Mouse (Mus musculus): ENCODE measurements around the gene Zfp36l2. TPM values are rescaled to one million over a fixed set of nuclear protein-coding genes. Genes with fewer than 3 reads are reported as not detected.
A peak's percentile ranks its signal among the peaks of the same experiment; 100 is the strongest.

The Zfp36l2 gene
- total and polyA plus RNA-seq, 2 experiments from 2014 or later, result 5.1 to 9.6 TPM

DNA sequence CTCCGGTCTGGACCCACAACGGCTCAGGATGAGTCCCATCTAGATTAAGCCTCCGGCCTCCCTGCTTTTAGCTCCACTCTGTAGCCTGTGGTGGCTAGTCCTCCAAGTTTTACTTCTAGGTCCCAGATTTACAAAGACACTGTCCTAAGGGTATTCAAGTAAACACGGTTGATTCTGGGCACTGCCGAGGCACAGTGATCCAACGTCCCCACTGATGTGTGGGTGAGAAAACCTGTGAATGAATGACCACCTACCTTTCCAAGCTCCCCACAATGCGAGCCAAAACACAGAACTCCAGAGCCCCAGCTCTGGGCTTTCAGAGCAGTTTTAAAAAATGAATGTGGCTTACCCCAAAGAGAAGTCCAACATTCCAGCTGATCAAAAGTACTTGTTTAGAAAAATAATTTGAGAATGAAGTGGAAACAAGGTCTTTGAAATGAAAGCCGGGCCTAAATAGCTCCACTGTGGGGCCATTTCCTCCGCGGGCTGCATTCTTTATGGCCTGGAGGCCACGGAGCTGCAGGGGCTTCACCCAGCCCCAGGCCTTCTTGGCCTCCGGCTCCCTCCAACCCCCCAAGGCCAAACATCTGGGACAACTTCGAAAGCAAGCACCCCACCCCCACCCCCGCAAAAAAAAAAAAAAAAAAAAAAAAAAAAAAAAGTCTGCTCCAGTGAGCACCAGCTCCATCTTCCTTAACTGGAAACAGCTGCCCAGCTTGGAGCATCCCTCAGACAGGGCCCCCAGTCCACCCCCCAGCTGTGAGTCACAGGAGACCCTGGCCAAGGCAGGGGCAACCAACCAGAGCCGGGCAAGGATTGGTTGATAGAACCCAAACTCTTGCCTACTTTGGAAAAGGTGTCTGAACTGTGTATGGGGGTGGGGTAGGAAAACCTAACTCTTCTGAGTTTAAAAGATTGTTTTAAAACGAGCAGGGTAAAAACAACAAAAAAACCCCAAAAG lies 5.2 kb downstream of the Zfp36l2 start:
- Histone ChIP-seq H3K4me3 (ENCODE audit: low read depth, low read length) (no peak overlapping the region), H3K9ac (no peak overlapping the region), H3K36me3 (ENCODE audit: insufficient read depth) (no peaks in the 10 kb centered on the region), H3K9me3 (ENCODE audit: low read length) (no peaks in the 10 kb centered on the region), H3K4me1 (ENCODE audit: insufficient read depth) (no peaks in the 10 kb centered on the region), H3K27ac (ENCODE audit: low read depth, low read length) (peak overlapping the region; percentile 62), H3K27me3 (ENCODE audit: insufficient read depth, low read length) (no peaks in the 10 kb centered on the region), H3K4me2 (ENCODE audit: low read depth) (peak overlapping the region; percentile 30)
- DNase-seq (no peak), ATAC-seq (no peak)
- no peak for TF ChIP-seq CTCF (IDR thresholded peaks at IDR 0.05; ENCODE audit: low read depth)
- 31% methylated on average over 16 of the region's 16 CpGs for WGBS

DNA sequence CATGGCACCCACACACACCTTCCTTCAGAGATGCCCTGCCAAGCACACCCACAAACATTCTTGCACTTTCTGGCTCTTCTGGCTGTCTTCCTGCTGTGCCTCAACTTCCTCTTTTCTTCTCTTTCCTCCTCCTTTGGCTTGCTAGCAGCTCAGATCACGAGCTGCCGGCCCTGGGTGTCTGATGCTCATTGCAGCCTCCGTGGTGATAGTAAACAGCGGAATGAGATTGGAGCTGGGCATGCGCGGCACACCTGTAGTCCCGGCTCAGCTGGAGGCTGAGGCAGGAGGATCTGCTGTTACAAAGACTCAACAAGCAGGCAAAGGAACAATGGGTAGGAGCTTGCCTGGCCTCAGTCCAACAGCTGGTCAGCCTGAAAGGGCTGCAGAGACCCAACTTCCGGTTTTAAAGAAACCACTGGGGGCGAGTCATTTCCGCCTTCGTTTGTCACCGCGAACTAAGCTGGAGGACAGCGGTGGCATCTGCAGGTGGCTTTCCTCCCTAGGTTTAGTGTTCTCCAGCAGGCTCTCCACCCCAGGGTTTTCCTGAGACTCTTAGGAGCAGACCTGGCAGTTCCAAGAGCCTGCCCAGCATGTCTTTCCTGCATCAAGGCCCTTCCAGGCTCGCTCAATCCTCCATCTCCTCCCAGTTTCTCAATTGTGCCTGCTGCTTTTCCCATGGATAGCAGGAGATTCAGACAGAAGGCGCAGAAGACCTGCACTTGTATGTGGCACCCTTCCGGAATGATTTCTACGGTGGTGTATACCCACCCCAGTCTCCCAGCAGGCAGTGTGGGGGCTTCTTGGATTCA lies 6.0 kb downstream of the Zfp36l2 start:
- Histone ChIP-seq H3K27me3 (ENCODE audit: insufficient read depth, low read length) (no peaks in the 10 kb centered on the region), H3K27ac (ENCODE audit: low read depth, low read length) (peak overlapping the region; percentile 62), H3K9ac (no peak overlapping the region), H3K4me3 (ENCODE audit: low read depth, low read length) (no peak overlapping the region), H3K4me1 (ENCODE audit: insufficient read depth) (no peaks in the 10 kb centered on the region), H3K4me2 (ENCODE audit: low read depth) (no peak overlapping the region), H3K9me3 (ENCODE audit: low read length) (no peaks in the 10 kb centered on the region), H3K36me3 (ENCODE audit: insufficient read depth) (no peaks in the 10 kb centered on the region)
- DNase-seq (no peak), ATAC-seq (no peak)
- 74% methylated on average over 18 of the region's 18 CpGs for WGBS
- no peak for TF ChIP-seq CTCF (IDR thresholded peaks at IDR 0.05; ENCODE audit: low read depth)

DNA sequence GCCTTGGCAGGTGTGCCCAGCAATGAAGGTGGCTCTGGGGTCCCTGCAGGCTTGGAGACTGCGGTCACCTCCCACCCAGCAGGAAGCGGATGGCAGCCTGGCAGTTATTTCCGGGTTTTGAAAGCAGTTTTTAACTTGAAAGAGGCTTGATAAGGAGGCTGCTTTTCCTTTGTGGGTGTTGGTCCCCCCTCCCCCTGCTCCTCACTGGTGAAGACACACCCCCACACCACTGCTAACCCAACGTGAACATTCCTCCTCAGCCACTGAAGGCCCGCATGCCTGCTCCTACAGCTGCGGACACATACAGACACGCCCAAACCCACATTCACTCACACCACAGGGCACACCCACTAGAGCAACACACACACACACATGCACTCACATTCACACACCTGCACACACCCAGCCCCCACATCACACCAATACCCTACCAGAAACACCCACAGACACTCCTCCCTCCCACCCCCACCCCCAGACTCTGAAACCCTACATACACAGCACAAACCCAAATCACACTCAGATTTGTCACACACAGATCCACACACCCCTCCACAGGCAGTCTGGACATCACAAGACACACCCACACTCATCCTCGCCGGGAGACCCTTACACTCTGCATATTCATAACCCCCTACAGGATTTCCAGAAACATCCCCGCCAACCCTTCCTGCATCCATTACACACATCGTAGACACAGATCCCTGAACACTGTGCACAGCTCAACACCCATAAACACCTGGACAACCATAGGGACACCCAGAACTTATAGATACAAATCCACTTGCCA lies 6.8 kb downstream of the Zfp36l2 start:
- 61% methylated on average over 11 of the region's 11 CpGs for WGBS
- no peaks in the 10 kb centered on the region for H3K4me1 ChIP-seq (ENCODE audit: insufficient read depth)
- H3K9me3 ChIP-seq (ENCODE audit: low read length), result no peaks in the 10 kb centered on the region
- no peak for TF ChIP-seq CTCF (IDR thresholded peaks at IDR 0.05; ENCODE audit: low read depth)
- H3K27ac ChIP-seq (ENCODE audit: low read depth, low read length), result no peak overlapping the region
- H3K36me3 ChIP-seq (ENCODE audit: insufficient read depth), result no peaks in the 10 kb centered on the region
- H3K4me3 ChIP-seq (ENCODE audit: low read depth, low read length), result no peak overlapping the region
- H3K4me2 ChIP-seq (ENCODE audit: low read depth), result no peak overlapping the region
- H3K9ac ChIP-seq, result no peak overlapping the region
- H3K27me3 ChIP-seq (ENCODE audit: insufficient read depth, low read length), result no peaks in the 10 kb centered on the region
- DNase-seq, result no peak
- ATAC-seq, result no peak

DNA sequence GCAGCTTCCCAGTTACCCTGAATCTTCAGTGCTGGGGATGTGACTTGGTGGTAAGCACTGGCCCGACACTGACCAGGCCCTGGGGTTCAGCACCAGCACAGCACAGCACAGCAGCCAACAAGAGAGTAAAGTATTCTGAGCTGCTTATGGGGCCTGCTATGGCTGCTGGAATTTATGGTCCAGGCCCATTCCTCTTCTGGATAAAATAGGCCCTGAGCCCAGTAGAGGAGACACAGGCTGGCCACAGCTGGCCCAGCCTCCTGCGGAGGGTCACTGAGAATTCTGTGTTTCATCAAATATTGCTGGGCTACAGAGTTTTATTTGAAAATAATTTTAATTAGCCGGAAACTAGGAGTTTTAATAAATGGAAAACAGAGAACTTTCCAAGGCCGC lies 7.8 kb downstream of the Zfp36l2 start:
- H3K9ac ChIP-seq, result no peak overlapping the region
- TF ChIP-seq CTCF (IDR thresholded peaks at IDR 0.05; ENCODE audit: low read depth), result no peak
- no peaks in the 10 kb centered on the region for H3K27me3 ChIP-seq (ENCODE audit: insufficient read depth, low read length)
- H3K9me3 ChIP-seq (ENCODE audit: low read length), result no peaks in the 10 kb centered on the region
- no peaks in the 10 kb centered on the region for H3K4me1 ChIP-seq (ENCODE audit: insufficient read depth)
- no peak overlapping the region for H3K4me3 ChIP-seq (ENCODE audit: low read depth, low read length)
- no peak overlapping the region for H3K27ac ChIP-seq (ENCODE audit: low read depth, low read length)
- 91% methylated on average over 4 of the region's 4 CpGs for WGBS
- no peak overlapping the region for H3K4me2 ChIP-seq (ENCODE audit: low read depth)
- ATAC-seq, result no peak
- DNase-seq, result no peak
- H3K36me3 ChIP-seq (ENCODE audit: insufficient read depth), result no peaks in the 10 kb centered on the region

DNA sequence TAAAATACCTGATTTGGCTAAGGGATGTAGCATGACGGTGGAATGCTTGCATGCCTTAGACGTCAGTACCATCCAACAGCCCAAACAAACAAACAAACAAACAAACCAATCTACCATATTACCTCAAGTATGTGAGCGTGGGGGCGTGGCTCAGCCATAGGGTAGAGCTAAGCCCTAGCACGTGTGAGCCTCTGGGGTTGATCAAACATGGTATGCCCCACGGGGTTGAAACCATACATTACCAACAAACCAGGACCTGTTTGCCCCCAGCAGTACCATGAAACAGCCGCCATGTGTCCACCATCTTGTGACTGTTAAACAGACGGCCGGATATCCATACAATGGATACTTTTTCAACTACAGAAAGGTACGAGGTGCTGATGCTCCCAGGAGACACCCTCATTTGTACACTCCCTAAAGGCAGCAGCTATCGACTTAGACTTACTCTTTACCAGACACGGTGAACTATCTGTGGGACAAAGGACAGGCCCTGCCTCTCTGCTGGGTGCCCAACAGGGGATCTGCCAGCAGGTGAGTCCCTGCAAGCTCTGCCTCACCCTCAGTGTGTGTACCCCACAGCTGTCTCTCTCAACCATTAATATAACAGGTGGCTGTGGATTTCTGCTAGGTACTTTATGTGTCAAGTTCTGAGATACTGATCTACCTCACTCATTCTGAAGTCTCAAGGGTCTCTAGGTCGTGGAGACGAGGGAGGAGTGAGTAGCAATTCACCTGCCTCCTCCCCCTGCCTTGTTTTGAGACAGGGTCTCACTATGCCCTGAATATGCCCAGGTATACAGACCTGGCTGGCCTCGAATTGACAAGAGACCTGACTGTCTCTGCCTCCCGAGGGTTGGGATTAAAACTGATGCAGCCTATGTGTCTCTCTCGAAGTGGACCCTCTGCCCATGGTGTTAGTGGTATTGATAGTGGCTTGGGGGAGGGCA lies 8.4 kb downstream of the Zfp36l2 start:
- Histone ChIP-seq H3K27me3 (ENCODE audit: insufficient read depth, low read length) (no peaks in the 10 kb centered on the region), H3K9me3 (ENCODE audit: low read length) (no peaks in the 10 kb centered on the region), H3K4me2 (ENCODE audit: low read depth) (no peak overlapping the region), H3K27ac (ENCODE audit: low read depth, low read length) (no peak overlapping the region), H3K4me1 (ENCODE audit: insufficient read depth) (no peaks in the 10 kb centered on the region), H3K36me3 (ENCODE audit: insufficient read depth) (no peaks in the 10 kb centered on the region), H3K4me3 (ENCODE audit: low read depth, low read length) (no peak overlapping the region), H3K9ac (no peak overlapping the region)
- 89% methylated on average over 17 of the region's 17 CpGs for WGBS
- no peak for TF ChIP-seq CTCF (IDR thresholded peaks at IDR 0.05; ENCODE audit: low read depth)
- no peak for DNase-seq
- ATAC-seq, result no peak

DNA sequence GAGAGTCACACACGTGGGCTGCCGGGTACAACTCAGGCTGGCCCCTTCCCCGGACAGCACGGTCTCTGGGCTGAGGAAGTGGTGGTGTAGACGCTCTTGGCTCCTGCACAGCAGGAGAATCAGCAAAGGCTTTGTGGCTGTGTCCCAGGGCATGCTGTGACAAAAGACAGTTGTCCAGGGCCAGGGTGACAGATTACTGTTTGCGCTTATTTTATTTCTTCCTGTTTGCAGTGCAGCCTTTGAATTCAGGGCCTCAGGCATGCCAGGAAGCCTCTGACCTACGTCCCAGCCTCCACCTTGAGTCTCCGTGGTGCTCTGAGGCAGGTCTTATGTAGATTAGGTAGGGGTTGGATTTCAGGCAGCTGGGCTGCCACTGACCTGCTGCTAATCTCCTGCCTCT lies 10.3 kb downstream of the Zfp36l2 start:
- H3K36me3 ChIP-seq (ENCODE audit: insufficient read depth), result no peaks in the 10 kb centered on the region
- no peak for DNase-seq

More for the DNA sequence above, 10.3 kb downstream of the Zfp36l2 start:
- no peaks in the 10 kb centered on the region for H3K27me3 ChIP-seq (ENCODE audit: insufficient read depth, low read length)
- no peaks in the 10 kb centered on the region for H3K4me1 ChIP-seq (ENCODE audit: insufficient read depth)
- no peak overlapping the region for H3K9ac ChIP-seq
- H3K27ac ChIP-seq (ENCODE audit: low read depth, low read length), result no peak overlapping the region
- TF ChIP-seq CTCF (IDR thresholded peaks at IDR 0.05; ENCODE audit: low read depth), result no peak
- no peak overlapping the region for H3K4me2 ChIP-seq (ENCODE audit: low read depth)
- no peaks in the 10 kb centered on the region for H3K9me3 ChIP-seq (ENCODE audit: low read length)
- ATAC-seq, result no peak
- no peak overlapping the region for H3K4me3 ChIP-seq (ENCODE audit: low read depth, low read length)
- WGBS, result 51% methylated on average over 8 of the region's 8 CpGs
